Mouse (Mus musculus) CD4-positive, CD25-positive, alpha-beta regulatory T cell, adult 4 months (primary cell): ENCODE measurements at regions not wholly inside any gene's neighbourhood (a gene's known extent, or its start where the extent isn't known, plus 50 kb on each side); places are given as distances from the start of the nearest gene placed in this dataset.

Source experiments
- ATAC-seq: one replicate; pipeline ENCODE4 v1.8.0; 2017

- peak; percentile 91 for ATAC-seq
These were observed 147.7 kb upstream of the Ubl3 start for GRCm38 (mm10) chr5:148700240-148700639.

GRCm38 (mm10) chr5:148697631-148698368 lies 145.2 kb upstream of the Ubl3 start:
- no peak for ATAC-seq

GRCm38 (mm10) chr5:148694352-148694751 lies 141.8 kb upstream of the Ubl3 start:
- ATAC-seq = no peak

- ATAC-seq = no peak
These were observed 138.9 kb upstream of the Ubl3 start for GRCm38 (mm10) chr5:148691486-148691885.

GRCm38 (mm10) chr5:148690823-148691197 lies 138.2 kb upstream of the Ubl3 start:
- no peak for ATAC-seq

GRCm38 (mm10) chr5:148690158-148690822 lies 137.7 kb upstream of the Ubl3 start:
- no peak for ATAC-seq

GRCm38 (mm10) chr5:148689297-148689696 lies 136.7 kb upstream of the Ubl3 start:
- ATAC-seq = no peak

- no peak for ATAC-seq
These were observed 135.9 kb upstream of the Ubl3 start for GRCm38 (mm10) chr5:148688501-148688900.

- ATAC-seq = no peak
These were observed 135.2 kb upstream of the Ubl3 start for GRCm38 (mm10) chr5:148687827-148688226.

GRCm38 (mm10) chr5:148684216-148684615 lies 131.6 kb upstream of the Ubl3 start:
- no peak for ATAC-seq

GRCm38 (mm10) chr5:148682553-148682952 lies 130.0 kb upstream of the Ubl3 start:
- no peak for ATAC-seq

GRCm38 (mm10) chr5:148680341-148680740 lies 127.8 kb upstream of the Ubl3 start:
- no peak for ATAC-seq

- ATAC-seq = peak; percentile 86
These were observed 127.0 kb upstream of the Ubl3 start for GRCm38 (mm10) chr5:148679586-148679985.

GRCm38 (mm10) chr5:148678285-148678937 lies 125.8 kb upstream of the Ubl3 start:
- peak; percentile 69 for ATAC-seq

- ATAC-seq = peak; percentile 61
These were observed 121.7 kb upstream of the Ubl3 start for GRCm38 (mm10) chr5:148674281-148674680.

GRCm38 (mm10) chr5:148662281-148662741 lies 109.7 kb upstream of the Ubl3 start:
- ATAC-seq = no peak

GRCm38 (mm10) chr5:148661120-148661519 lies 108.5 kb upstream of the Ubl3 start:
- ATAC-seq = no peak

- ATAC-seq = no peak
These were observed 105.5 kb upstream of the Ubl3 start for GRCm38 (mm10) chr5:148657936-148658640.

GRCm38 (mm10) chr5:148652525-148653243 lies 100.1 kb upstream of the Ubl3 start:
- no peak for ATAC-seq

GRCm38 (mm10) chr5:148651736-148652135 lies 99.1 kb upstream of the Ubl3 start:
- no peak for ATAC-seq

GRCm38 (mm10) chr5:148649573-148649972 lies 97.0 kb upstream of the Ubl3 start:
- peak; percentile 58 for ATAC-seq

- ATAC-seq = no peak
These were observed 96.5 kb upstream of the Ubl3 start for GRCm38 (mm10) chr5:148649123-148649522.
